Mouse (Mus musculus) mature B cell (primary cell): ENCODE measurements at regions not wholly inside any gene's neighbourhood (a gene's known extent, or its start where the extent isn't known, plus 50 kb on each side); places are given as distances from the start of the nearest gene placed in this dataset.

Experiments
- in situ Hi-C: fragments of 300-500 bp; cut with MboI; formaldehyde crosslinking; loops from 2 replicates; pipeline ENCODE4 v1.14.3; 2019

DNA sequence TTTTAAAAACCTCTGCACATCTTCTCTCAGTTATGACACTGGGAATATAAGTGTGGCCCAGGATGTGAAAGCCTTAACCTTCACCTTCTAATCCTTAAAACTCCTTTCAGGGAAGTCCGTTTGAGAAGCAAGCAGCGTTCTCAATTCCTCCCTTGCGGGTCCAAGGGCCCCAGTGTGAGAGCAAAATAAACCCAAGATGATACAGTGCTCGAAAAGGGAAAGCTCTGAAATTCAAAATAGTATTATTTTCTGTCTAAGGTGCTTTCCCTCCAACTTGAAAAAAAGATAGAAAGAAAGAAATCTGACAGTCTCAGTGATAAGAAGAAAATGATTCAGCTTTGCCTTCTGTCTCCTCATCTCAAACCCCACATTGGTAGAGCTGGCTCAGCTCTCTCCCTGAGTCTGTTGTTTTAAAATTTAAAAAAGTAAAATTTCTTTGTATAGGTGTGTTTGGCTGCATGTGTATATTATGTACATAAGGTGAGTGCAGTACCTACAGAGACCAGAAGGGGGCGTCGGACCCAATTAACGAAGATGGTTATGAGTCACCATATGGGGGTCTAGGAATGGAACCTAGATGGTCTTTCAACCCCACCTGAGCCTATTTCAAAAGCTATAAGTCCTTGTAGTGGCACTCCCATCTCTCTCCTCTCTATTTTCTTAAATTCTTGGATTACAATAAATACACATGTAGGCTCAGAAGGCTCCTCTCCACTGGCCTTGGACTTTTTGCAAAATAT is 222.3 kb upstream of the Spdye4c start:
- in situ Hi-C loops: no loop called here

DNA sequence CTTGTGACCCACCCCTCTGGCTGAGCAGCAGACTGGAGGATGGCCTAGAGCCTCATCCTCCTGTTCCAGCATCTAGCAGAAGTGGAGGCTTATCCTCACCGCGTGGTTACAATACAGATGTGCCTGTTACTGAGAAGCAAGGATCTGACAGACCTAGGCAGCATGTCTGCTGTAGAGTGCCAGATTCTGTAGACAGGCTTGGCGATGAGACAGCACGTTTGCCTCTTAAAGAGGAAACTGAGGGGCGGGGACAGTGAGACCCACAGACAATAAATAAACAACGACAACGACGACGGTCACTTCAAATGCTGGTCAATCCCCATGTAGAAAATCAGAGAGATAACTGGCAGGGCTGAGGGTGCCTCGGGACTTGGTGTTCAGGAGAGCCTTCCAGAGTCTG is 220.2 kb upstream of the Spdye4c start:
- in situ Hi-C loops: no loop called here

DNA sequence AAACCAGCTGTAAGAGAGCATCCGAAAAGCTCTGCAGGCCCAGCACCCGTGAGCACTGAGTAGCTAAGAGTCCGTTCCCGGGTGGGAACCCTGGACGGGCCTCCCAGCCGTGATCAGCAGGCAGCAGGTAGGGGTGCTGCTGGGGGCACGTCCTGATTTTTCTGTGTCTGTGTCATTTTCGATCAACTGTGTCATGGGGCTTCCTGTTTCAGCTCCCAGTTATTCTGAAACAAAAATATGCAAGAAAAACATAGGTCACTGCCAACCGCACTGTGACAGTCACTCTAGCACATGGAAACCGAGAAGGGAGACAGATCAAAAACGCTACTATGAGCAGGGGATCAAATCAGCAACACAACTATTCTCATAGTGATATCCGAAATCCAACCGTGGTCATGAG is 218.8 kb upstream of the Spdye4c start:
- in situ Hi-C loops: no loop called here

DNA sequence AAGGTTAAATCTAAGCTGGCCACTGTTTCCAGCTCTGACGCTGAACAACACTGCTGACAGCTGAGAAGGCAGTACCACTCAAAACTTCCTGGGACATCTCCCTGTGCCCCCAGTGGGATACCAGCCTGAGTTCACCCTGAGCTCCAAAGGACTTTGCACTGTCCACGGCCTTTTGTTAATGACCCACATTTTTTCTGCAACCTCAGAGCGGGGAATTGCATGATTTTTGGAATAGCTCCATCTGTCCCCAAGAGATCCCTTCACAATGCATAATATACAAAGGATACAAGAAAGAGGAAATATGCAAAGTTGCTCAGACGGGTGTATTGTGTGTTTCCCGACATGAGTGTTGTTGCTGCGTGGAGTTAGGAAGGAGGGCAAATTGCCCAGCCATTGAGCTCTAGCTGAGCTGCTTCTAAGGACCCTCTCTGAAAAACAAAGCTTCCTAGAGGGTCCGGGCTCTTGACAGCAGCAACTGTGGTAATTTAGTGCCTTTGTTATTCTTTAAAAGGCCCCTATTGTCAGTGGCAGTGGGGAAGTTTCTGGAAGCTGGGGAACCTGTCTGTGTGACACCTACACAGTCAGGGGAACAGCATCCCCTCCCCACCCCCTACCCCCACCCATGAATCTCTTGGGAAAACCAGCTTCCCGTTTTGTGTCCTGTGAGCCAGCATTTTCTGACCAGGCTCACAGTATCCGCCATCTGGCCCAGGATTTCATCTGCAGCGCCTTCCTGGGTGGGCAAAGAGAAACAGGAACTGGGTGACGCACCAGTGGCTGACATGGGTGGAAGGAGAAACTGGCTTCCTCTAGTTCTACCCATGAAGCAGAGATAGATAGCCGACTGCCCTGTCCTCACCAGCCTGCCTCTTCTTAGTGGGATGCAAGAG is 217.4 kb upstream of the Spdye4c start:
- in situ Hi-C loops: no loop called here

DNA sequence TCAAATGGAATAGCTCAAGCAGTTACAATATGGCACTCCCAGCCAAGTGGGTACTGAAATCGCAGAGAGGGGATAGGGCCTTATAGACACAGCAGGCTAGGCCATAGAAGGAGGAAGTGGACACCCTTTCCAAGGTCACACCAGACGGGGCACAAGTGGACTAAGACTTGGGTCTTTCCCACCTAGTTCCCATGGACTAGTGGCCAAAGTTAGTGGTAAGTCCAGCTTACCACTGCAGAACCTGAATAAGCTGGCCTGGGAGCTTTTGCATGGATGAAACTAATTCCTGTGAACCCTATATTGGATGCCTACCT is 216.8 kb upstream of the Spdye4c start:
- in situ Hi-C loops: no loop called here

DNA sequence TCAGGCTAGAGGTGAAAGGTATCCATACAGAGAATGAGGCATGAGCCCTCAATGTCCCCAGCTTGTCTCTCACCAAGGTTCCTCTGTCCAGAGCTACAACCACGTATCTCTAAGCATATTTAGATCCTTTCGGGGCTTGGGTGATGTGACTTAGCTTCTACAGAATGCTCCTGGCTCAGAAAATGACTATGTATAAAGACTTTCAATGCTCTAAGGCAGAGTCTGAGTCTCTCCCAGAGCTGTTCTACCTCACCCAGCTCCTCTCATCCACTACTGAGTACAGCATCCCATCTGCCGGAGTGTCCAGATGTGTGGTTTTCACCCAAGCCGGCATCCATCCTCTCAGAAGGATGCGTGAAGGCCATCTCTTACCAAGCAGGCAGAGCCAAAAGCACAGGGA is 216.1 kb upstream of the Spdye4c start:
- in situ Hi-C loops: no loop called here

DNA sequence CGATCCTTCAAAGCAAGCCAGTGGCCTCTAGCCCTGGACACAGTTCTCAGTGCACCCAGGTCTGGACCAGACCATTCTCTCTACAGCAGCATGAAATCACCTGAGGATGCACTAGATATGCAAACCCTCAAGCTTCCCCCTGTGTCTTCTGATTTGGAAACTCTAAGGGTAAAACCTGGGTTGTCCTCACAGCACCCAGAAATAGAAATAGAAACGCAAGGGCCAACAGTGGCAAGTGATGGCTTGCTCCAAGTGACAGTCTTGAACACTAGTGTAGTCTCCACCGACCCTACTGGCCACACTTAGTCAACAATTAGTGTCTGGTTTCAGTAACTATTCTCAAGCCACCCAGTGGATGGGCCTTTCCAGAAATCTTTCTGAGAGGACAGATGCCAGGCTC is 215.2 kb upstream of the Spdye4c start:
- in situ Hi-C loops: no loop called here

DNA sequence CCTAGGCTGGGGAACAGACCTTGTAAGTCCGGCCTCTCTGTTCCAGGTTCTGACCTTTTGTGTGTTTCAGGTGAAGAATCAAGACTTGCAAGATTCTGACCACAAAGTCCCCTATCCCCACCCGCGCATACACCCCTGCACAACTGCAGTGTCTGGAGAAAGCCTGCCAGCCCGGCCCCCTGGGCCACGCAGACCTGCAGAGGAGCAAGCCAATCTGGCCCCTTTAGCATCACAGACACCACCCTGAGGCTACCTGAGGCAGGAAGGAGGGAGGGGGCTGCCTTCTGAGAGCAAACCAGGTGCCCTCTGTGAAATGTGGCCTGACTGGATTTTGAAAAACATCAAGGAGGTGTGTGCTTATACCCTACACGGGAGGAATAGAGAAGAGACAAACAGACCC is 213.8 kb upstream of the Spdye4c start:
- in situ Hi-C loops: no loop called here

DNA sequence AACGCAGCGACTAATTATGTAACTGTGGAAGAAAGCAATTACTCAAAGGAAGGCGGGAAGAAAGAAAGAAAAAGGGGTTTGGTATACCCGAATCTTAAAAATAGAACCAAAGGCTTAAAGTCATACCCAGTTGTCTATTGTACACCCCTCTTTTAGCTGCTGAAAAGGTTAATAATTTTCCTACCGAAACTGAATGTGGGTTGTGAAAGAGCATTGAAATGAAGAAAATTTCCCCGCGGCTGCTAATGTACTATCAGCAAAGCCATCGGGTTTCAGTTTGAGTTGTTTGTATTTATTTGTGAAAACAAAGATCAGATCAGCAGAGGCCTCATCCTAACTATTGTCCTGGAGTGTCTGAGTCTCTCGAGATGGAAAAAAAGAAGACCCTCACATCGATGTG is 213.3 kb upstream of the Spdye4c start:
- in situ Hi-C loops: no loop called here

DNA sequence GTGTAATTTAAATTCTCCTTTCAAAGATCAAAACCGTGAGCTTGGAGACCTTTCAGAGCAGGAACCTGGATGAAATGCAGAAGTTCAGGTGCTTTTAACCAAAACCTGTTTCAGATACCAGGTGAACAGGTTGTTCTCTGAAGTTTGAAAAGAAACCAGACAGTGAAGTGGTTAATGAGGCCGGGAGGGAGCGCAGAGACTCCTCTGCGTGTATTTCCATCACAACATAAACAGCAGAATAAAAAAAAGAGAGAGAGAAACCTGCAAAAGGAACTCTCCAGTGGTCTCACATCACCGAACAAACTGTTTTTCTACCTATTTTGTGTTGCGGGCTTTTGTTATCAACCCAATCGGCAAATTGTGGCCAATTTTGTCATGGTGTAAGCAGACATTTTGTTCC is 212.6 kb upstream of the Spdye4c start:
- in situ Hi-C loops: no loop called here

DNA sequence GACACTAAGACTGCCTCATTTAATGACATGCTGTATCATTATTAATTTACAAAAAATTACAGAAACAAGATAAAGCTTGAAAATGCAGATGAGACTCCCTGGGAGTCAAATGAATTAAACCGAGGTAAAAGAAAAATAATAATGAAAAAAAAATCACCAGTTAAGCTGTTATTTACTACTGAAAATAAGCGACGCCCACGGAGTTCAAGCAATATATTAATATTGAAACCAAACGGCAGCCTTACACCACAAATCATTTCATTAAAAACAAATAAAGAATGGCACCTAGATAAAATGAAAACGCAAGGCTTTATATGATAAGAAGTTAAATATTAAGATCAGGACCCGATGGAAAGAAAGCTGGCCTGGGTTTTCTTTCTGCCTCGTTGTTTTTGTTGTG is 211.9 kb upstream of the Spdye4c start:
- in situ Hi-C loops: no loop called here

DNA sequence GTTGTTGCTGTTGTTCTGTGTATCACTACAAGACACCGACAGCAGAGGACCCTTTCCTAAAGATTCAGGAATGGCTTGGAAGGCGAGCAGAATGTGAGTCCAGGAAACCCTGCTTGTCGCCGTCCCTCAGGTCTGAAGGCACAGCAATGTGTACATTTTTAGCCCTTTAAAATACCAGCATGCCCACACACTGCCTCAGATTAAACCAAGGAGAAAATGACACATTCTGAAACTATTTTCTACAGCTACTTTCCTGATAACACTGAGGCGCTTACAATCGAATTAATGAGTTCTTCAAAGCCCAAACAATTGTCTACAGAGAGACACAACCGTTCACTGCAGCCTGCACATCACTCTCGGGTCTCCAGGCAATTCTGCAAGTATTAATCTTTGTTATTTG is 211.5 kb upstream of the Spdye4c start:
- in situ Hi-C loops: no loop called here

DNA sequence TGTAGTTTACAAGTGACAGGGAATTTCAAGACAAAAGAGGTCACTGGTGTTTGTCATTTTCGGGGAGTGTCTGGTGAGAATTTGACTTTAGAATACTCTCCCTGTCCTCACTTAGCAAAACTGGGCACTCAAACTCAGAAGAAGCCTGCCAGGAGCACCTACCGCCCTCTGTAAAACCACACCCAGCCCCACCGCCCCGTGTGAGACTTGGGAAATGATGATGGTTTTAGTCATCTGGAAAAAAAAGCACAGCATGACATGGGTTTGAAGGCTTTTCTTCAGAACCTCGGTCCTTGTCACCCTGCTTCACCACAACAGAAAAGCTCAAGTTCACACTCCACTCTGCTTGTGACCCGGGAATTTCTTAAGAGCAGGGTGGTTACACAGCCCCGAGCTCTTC is 210.4 kb upstream of the Spdye4c start:
- in situ Hi-C loops: no loop called here

DNA sequence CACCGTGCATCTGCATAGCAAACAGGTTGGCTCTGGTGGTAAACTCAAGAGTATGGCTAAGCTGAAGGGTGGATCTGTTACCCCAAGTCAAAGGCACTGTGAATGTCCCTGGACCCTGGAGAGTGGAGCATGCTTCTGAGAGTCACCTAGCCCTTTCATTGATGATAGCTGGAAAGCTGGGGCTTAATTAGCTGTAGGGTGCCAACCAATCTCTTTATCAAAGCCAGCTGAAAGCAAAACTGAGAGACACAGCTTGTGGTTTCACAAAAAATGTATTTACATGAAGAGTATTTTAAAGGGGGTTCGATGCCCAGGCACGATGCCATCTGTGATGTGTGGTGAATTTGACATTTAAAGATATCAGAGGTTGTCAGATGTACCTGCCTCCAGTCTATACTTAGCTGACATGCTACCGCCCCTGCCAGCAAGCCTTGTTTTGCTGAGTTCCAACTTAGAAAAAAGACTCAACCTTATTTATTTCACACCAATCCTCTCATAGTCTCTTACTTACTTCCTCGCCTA is 209.3 kb upstream of the Spdye4c start:
- in situ Hi-C loops: no loop called here

DNA sequence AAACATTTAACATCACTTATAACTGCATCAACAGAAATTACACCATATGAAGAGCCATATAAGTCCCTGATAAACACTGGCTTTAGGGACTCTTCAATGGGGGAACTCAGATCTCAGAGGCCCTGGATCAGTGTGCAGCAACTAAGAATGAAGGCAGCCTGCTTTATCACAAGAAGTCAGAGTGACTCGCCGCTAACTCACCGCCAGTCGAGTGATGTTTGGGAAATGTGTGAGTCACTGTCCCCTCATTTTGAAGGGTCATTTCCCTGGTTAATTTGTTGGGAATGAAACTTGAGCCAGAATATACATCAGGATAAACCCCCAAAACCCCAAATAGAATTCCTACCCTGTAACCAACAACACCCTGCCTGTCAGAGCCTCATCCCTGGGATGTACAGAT is 208.5 kb upstream of the Spdye4c start:
- in situ Hi-C loops: no loop called here

DNA sequence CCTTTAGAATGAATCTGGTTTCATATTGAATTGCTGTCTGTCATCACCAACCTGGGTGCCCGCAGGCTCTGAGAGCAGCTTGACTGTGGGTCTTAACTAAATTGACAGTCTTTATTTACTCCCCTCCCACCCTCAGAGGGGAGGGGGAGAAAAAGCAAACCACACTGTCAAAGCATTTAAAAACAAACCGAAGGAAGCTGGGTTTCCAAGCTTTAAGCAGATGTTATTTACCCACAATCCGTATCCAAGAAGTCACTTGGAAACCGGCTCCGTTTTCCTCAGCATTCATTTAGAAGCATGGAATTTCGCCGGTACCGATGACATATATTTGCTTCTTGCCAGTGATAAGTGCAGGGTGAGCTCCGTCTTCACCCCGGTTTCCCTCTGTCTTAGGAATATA is 206.4 kb upstream of the Spdye4c start:
- in situ Hi-C loops: no loop called here

DNA sequence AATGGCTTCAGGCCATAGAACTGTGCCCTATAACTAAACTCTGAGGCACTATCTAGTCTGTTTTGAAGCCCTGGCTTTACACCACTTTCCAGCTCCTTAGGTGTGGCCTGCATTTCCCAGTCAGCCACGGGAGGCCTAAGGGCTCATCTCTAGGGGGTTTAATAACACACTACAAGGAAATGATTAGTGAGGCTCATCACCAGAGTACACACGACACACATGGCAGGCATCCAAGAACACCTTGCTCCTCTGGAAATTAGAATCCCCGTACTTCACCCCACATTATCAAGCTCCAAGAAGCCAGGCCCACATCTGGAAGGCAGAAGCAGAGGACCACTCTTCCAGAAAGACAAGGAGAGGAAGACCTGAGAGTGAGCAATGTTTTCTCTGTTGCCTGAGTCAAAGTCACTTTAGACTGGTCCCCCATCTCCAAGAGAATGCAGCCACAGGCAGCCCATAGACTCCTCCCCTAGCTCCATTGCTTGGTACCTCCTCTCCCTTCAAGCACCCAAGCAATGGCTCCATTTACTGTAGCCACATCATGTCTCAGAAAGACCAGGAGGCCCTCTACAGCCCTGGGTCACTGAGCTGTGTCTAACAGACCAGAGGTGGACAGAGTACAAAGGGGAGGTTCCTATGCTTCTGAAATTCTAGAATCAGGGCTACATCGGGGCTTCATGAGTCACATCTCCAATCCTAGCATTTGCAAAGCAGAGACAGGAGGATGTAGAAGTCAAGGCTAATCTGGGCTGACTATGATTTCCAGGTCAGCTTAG is 204.0 kb upstream of the Spdye4c start:
- in situ Hi-C loops: no loop called here

DNA sequence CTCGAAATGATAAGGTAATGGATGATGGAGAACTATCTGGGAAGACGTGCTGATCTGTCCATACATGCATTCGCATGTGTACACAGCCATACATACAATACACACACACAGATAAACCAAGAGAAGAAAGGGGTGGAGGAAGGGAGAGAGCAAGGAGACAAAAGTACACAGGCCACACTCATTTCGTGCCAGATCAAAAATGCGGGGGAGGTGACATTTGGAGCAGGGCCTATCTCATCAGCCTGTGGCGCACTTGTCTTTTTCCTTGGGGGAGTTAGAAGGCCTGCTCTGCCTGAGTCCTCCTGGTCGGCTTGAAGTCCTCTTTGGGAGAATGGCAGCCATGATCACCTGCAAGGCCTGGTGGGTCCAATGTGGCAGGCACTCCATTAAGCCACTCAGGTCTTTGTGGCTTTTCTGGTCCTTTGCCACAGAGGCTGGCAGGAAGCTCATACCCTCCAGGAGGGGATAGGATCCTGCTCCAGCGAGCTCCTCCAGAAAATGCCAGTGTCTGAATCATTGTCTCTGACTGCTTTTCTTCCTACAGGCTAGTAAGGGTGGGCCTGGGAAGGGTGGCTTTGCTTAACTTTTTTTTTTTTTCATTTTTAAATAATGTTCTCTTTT is 203.0 kb upstream of the Spdye4c start:
- in situ Hi-C loops: no loop called here

DNA sequence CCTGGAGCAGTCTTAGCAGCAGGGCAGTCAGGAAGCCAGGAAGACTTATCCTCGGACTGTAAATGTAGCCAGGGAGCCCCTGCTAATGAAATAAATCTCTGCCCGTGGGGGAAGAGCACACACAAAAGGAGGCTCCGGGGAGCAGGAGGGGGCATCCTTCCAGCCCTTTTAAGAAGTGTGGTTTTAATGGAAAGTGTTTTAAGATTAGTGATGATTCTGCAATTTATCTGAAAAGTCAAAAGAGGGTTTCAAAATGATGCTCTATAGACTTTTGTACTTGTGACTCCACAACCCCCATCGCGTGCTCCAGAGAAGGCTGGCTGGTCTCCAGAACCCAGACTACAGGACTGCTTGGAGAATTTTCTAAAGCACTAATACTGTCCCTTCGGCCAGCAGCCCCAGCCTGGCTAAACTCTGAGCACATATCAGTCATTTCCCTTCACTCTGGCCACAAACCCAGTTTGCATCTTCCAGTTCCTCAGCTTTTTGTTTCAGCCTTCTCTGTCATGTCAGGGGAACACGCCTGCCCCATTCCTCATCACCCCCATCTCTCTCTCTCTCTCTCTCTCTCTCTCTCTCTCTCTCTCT is 202.0 kb upstream of the Spdye4c start:
- in situ Hi-C loops: no loop called here

DNA sequence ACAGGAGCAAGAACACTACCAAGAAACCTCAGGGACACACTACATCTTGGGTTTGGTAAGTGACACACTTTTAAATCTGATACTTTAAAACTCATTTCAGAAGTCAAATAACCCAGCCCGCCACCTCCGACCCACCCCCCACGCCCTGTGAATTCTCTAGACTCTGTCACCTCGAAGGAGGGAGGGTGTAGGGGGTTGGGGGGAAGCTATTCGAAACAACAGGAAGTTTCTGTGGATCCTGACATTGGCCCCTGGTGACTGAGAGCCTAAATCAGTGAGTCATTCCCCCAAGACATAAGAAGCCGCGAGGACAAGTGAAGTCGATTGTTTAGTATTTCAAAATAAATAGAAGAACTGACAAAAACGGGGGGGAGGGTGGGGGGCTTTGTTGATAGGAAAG is 198.7 kb upstream of the Spdye4c start:
- in situ Hi-C loops: no loop called here

DNA sequence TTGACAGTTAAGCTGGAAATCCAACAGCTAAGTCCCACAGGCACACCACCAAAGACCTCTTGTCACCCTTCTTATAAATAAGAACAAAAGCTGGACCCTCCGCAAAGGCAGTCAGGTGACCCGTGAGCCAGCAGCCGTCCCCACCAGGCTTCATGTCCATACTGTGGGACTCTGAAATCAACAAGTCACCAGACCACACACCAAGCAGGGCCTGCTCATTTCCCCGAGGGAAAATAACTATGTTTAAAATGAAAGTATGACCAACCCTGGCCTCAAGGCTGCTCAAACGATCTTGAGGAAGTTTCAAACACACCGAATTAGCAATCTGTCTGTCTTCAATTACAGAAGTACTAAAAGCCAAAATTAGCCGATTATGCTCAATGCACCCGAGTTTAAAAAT is 197.6 kb upstream of the Spdye4c start:
- in situ Hi-C loops: no loop called here

DNA sequence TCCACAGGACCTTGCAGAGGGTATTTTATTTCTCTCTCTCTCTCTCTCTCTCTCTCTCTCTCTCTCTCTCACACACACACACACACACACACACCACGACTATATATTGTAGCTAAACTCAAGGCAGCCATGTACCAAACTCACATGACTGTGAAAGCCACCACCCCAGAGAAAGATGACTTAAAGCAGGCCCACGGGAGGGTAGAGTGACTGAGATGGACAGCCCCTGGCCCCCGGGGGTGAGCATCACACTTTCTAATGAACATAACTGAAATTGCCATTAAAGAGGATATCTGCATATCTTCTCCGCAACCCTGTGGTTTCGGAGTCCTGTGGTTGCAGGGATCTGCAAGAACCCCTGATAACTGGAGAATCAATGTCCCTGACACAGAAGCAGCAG is 197.1 kb upstream of the Spdye4c start:
- in situ Hi-C loops: no loop called here
